Mouse (Mus musculus): ENCODE measurements at regions not wholly inside any gene's neighbourhood (a gene's known extent, or its start where the extent isn't known, plus 50 kb on each side); places are given as distances from the start of the nearest gene placed in this dataset.

GRCm38 (mm10) chr10:23450647-23450979 is 100.0 kb upstream of the Eya4 start:
- TF ChIP-seq CTCF (IDR thresholded peaks at IDR 0.05; ENCODE audit: extremely low read depth, insufficient read length, insufficient replicate concordance, low read depth, low read length) (no peak), POLR2A (IDR thresholded peaks at IDR 0.05; ENCODE audit: low read depth, low read length) (no peak)

Data from small intestine, adult 2 months (tissue).